In genomic region chr12:112799237-112799970, GRCm38 (mm10) we compare ENCODE assay signal across 1 mouse cellular context.
TF ChIP-seq lines count a peak whose summit lies in the region.

No protein-coding gene starts in this region.

TF ChIP-seq in MEL, 35 proteins besides CTCF, POLR2A, EP300 and RAD21 (continued from another document):
- TF ChIP-seq ZMIZ1 (IDR thresholded peaks at IDR 0.05; ENCODE audit: low read depth, low read length) (0 out of 2 replicates have a peak, but pooled peaks have one; percentile 34), SMC3 (IDR thresholded peaks at IDR 0.05; ENCODE audit: low read depth, low read length) (peak; percentile 31), MAFK (IDR thresholded peaks at IDR 0.05; ENCODE audit: borderline replicate concordance, low read depth, low read length) (no peak), USF2 (IDR thresholded peaks at IDR 0.05; ENCODE audit: borderline replicate concordance in 1 of 2, insufficient read depth in 1 of 2, low read depth in 1 of 2, low read length in 2 of 2) (no peak), ETS1 (IDR thresholded peaks at IDR 0.05; ENCODE audit: low read depth, low read length) (no peak), NELFE (IDR thresholded peaks at IDR 0.05; ENCODE audit: low read depth, low read length) (peak; percentile 16), GABPA (IDR thresholded peaks at IDR 0.05; ENCODE audit: low read depth, low read length) (no peak), E2F4 (IDR thresholded peaks at IDR 0.05; ENCODE audit: borderline replicate concordance, low read depth, low read length) (no peak), BHLHE40 (IDR thresholded peaks at IDR 0.05; ENCODE audit: borderline replicate concordance, low read depth, low read length) (no peak; the same call in 1 of the 2 replicates), JUND (IDR thresholded peaks at IDR 0.05; ENCODE audit: low read depth, low read length) (peak; percentile 82), RCOR1 (IDR thresholded peaks at IDR 0.05; ENCODE audit: low read depth, low read length) (0 out of 2 replicates have a peak, but pooled peaks have one; percentile 5), HCFC1 (IDR thresholded peaks at IDR 0.05; ENCODE audit: low read depth, low read length) (peak; percentile 68), MAZ (IDR thresholded peaks at IDR 0.05; ENCODE audit: low read depth, low read length) (no peak), MAX (IDR thresholded peaks at IDR 0.05; ENCODE audit: low read length) (peak; percentile 56; the same call in 1 of the 2 replicates), TCF12 (IDR thresholded peaks at IDR 0.05; ENCODE audit: low read depth, low read length) (peak; percentile 56), MYB (IDR thresholded peaks at IDR 0.05; ENCODE audit: low read depth, low read length) (no peak), MXI1 (IDR thresholded peaks at IDR 0.05; ENCODE audit: low read depth, low read length) (peak; percentile 70), ZC3H11A (IDR thresholded peaks at IDR 0.05; ENCODE audit: low read depth, low read length) (no peak), TBP (IDR thresholded peaks at IDR 0.05; ENCODE audit: low read depth, low read length) (no peak), SIN3A (IDR thresholded peaks at IDR 0.05; ENCODE audit: low read length) (no peak; the same call in 1 of the 2 replicates), TAL1 (IDR thresholded peaks at IDR 0.05; ENCODE audit: low read length) (0 out of 2 replicates have a peak, but pooled peaks have one; percentile 15), USF1 (IDR thresholded peaks at IDR 0.05; ENCODE audit: low read depth, low read length) (no peak)
